Mouse (Mus musculus): ENCODE measurements around the gene Gm4070.
"Not testable (repeated sequence)": the region's sequence is repeated elsewhere in the genome, so short reads cannot be mapped to it uniquely, and the experiment has no call there.

- TF ChIP-seq POLR2A (IDR thresholded peaks at IDR 0.05; ENCODE audit: low read depth, low read length); CTCF (IDR thresholded peaks at IDR 0.05; ENCODE audit: extremely low read depth, insufficient read depth, insufficient read length, insufficient replicate concordance): not testable (repeated sequence)
Observed at GRCm38 (mm10) chr7:105932132-105932531, 21.6 kb downstream of the Gm4070 start.

All from spleen, adult 2 months (tissue).